Mouse (Mus musculus) limb, embryonic 12.5 days (tissue): ENCODE results near the gene Prom2. TPM values are rescaled to one million over a fixed set of nuclear protein-coding genes. Genes with fewer than 3 reads are reported as not detected.

Experiments
- ATAC-seq: fragments of 200-750 bp; cut with Nextera tagmentation; 2 replicates; pipeline ENCODE4 v1.8.0; 2017; ENCODE audit warnings: low read depth, moderate TSS enrichment; ENCODE audit not compliant: insufficient number of reproducible peaks, insufficient read depth, low FRiP score, low TSS enrichment
- H3K27ac ChIP-seq: fragments of 300-500 bp; sonication (generic); 2 replicates; pipeline ENCODE4 v1.5.1; 2016; ENCODE audit warnings: mild to moderate bottlenecking, moderate library complexity
- H3K27me3 ChIP-seq: fragments of 300-500 bp; sonication (generic); 2 replicates; pipeline ENCODE4 v1.6.1; 2016; ENCODE audit warnings: mild to moderate bottlenecking, moderate library complexity
- H3K36me3 ChIP-seq: fragments of 300-500 bp; sonication (generic); 2 replicates; pipeline ENCODE4 v1.6.1; 2016; ENCODE audit warnings: mild to moderate bottlenecking, moderate library complexity
- H3K4me1 ChIP-seq: fragments of 300-500 bp; sonication (generic); replicated peaks from 2 replicates; pipeline ENCODE4 v1.6.1; 2016
- H3K4me2 ChIP-seq: fragments of 300-500 bp; sonication (generic); 2 replicates; pipeline ENCODE4 v1.6.1; 2016; ENCODE audit warnings: mild to moderate bottlenecking, moderate library complexity
- H3K4me3 ChIP-seq: fragments of 300-500 bp; sonication (generic); replicated peaks from 2 replicates; pipeline ENCODE4 v1.5.1; 2016; ENCODE audit warnings: mild to moderate bottlenecking
- H3K9ac ChIP-seq: fragments of 300-500 bp; sonication (generic); replicated peaks from 2 replicates; pipeline ENCODE4 v1.6.1; 2016; ENCODE audit warnings: mild to moderate bottlenecking, moderate library complexity
- H3K9me3 ChIP-seq: fragments of 300-500 bp; sonication (generic); 2 replicates; pipeline ENCODE4 v1.6.1; 2016; ENCODE audit warnings: mild to moderate bottlenecking, moderate library complexity
- WGBS: fragments of 180-500 bp; shearing (Covaris S2); methylation state at CpG from one replicate; pipeline ENCODE4 v1.1.7; 2016; 5-methylcytosine and 5-hydroxymethylcytosine counted together
- polyA plus RNA-seq: library from polyadenylated mRNA; unstranded; fragments of >200 nt; fragmentation: Nextera tagmentation; extraction: Ambion mirVana; gene quantifications from 2 replicates; pipeline ENCODE4 v1.2.1, GENCODE M21; 2016

Gene Prom2
- polyA plus RNA-seq, 1 experiment from 2014 or later: 1.7 TPM

DNA sequence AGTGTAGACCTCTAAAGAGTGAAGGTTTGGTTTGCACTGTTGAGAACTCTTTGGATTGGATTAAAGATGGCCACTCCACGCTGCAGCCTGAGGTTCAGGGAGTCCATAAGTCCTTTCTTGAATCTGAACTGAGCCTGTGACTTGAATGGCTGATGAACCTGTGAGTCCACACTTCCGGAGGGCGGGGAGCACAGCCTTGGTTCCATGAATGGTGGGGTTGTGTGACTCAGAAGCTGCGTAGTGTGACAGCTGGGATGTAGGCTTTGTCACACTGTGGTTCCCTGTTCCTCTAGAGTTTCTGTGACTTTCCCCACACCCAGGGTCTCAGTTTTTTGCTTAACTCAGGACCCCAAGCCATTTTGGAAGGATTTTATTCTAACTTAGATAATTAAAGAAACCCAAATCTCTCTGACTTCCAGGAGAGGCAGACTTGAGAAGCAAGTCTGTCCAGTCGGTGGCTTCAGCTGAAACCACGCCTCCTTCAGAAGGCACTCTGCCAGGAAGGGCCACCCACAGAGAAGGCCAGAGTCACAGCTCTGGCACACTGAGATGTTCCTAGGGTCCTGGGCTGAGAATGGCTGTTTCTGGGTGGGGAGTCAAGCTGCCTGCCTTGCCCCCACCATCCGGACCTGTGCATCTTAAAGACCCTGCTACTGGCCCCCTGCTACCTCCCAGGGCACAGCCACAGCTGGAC is 33.2 kb downstream of the Prom2 start:
- WGBS: 64% methylated on average over 7 of the region's 7 CpGs
- H3K27ac ChIP-seq: no peak overlapping the region
- no peaks in the 10 kb centered on the region for H3K9me3 ChIP-seq
- no peak overlapping the region for H3K4me2 ChIP-seq
- peaks cover 21% of the 10 kb centered on the region; the same call in 1 of the 2 replicates for H3K27me3 ChIP-seq
- H3K36me3 ChIP-seq: no peaks in the 10 kb centered on the region
- H3K9ac ChIP-seq: no peak overlapping the region
- ATAC-seq: no peak
- H3K4me1 ChIP-seq: peaks cover 11% of the 10 kb centered on the region
- no peak overlapping the region for H3K4me3 ChIP-seq

DNA sequence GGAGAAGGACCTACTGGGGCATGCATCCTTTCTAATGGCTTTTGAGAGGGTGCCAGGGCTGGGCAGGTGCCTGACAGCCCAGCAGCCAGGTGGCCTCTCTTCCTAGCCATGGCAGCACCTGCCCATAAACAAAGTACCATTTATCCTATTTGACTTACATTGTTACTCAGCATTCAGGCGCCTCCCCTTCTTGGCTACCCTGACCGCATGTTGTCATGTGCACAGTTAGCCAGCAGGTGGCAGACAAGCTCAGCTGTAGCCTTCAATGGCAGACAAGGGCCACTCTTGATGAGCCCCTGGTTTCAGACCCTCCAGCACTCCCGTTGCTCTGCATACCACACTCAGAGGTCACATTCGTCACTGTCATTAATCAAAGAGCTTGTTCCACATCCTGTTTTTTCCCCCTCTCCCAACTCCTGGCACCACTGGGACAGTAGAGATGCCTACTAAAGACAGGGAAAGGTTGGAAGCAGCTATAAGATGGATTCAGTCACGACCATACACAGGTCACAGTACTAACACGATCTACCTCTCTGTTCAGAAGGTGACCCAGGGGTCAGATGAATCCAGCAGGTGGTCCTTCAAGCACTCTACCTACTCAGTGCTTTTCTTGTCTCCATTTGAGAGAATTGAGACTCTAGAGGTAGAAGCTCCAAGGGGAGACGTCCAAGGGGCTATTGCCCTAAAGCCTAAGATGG is 34.0 kb downstream of the Prom2 start:
- 0 out of 2 replicates have a peak, but pooled peaks have one; percentile 17 for ATAC-seq
- 30% methylated on average over 7 of the region's 7 CpGs for WGBS

DNA sequence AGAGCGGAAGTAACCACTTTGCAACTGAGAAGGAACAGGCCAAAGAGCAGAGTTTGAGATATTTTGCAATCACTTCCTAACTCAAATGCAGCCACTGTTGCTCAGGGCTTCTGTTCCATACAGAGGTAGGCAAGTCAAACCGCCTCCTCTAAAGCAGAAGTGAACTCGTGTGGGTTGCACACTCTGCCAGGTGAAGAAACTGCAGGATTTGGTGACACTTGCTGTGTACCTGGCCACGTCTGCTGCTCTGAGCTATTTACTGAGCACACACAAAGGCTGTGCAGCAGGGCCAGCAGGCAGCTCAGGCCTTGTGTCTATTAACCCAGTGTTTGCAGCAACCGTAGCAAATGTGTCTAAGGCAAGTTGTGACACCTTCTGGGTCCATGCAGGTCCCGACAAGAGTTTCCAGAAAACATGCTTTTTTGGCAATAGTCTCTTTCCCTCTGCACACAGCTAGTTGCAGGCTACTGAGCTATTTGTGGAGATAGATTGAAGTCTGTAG is 35.1 kb downstream of the Prom2 start:
- Histone ChIP-seq H3K36me3 (no peaks in the 10 kb centered on the region), H3K27me3 (peaks cover 32% of the 10 kb centered on the region; the same call in 1 of the 2 replicates), H3K9me3 (no peaks in the 10 kb centered on the region), H3K4me3 (no peak overlapping the region), H3K4me1 (peaks cover 5% of the 10 kb centered on the region), H3K4me2 (no peak overlapping the region), H3K27ac (no peak overlapping the region), H3K9ac (no peak overlapping the region)
- ATAC-seq: no peak
- 87% methylated on average over 6 of the region's 6 CpGs for WGBS

More for the DNA sequence above, 34.0 kb downstream of the Prom2 start:
- H3K27ac ChIP-seq: no peak overlapping the region
- H3K36me3 ChIP-seq: no peaks in the 10 kb centered on the region
- H3K9me3 ChIP-seq: no peaks in the 10 kb centered on the region
- no peak overlapping the region for H3K4me3 ChIP-seq
- peaks cover 25% of the 10 kb centered on the region; the same call in 1 of the 2 replicates for H3K27me3 ChIP-seq
- no peak overlapping the region for H3K4me2 ChIP-seq
- no peak overlapping the region for H3K9ac ChIP-seq
- H3K4me1 ChIP-seq: peaks cover 11% of the 10 kb centered on the region

DNA sequence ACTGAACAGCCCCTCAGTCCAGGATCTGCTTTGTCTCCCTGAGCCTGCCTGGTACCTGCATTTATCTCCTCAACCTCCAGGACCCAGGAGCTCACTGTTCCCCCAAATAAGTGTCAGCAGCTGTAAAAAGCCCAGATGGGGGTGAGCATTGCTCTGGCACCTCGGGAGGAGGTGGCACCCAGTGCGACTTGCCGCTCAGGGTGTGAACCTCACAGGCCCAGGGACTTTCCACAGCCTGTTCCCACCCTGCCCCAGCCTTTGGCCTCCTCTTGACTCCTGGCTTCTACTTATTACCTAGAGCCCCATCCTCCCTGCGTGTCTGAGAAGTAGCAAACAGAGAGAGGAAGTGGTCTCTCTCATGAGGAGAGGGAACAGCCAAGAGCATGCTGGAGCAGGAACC is 36.1 kb downstream of the Prom2 start:
- H3K36me3 ChIP-seq: no peaks in the 10 kb centered on the region
- H3K4me3 ChIP-seq: no peak overlapping the region
- no peak overlapping the region for H3K4me2 ChIP-seq
- no peak for ATAC-seq
- 43% methylated on average over 4 of the region's 4 CpGs for WGBS
- no peak overlapping the region for H3K9ac ChIP-seq
- no peaks in the 10 kb centered on the region for H3K9me3 ChIP-seq
- peaks cover 36% of the 10 kb centered on the region; the same call in 1 of the 2 replicates for H3K27me3 ChIP-seq
- H3K27ac ChIP-seq: no peak overlapping the region
- H3K4me1 ChIP-seq: no peaks in the 10 kb centered on the region

DNA sequence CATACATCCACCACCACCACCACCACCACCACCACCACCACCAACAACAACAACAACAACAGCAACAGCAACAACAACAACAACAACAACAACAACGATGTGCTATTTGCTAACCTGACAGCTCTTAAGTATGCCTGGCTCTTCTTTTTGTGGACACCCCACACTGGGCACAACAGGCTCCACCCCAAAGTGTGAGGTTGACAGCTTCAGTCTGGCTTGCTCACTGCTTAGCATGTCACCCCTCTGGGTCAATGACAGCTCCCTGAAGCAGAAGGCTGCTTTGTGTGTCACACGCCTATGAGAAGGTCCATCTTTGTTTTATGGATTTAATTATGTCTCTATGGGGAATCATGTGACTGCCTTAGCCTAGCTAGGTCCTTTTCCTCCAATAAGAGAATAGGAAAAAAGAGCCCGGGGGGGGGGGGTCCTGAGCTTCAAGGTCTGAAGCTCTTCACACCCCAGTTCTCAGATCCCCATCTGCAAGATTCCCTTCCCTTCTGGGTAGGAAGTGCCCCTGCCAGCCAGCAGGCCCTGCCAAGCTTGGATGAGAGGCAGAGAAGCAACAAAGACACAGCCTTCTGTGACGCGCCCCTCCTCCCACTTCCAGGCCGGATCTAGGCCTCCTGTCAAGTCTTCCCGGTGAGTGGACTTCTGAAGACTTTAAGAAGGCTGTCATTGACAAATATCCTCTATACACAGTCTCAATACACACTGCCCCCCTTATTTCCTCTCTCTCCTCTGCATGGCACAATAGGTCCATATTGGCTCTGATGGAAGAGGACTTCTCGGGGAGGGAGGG is 37.3 kb downstream of the Prom2 start:
- Histone ChIP-seq H3K36me3 (no peaks in the 10 kb centered on the region), H3K4me3 (no peak overlapping the region), H3K27me3 (peaks cover 43% of the 10 kb centered on the region; the same call in 1 of the 2 replicates), H3K4me1 (no peaks in the 10 kb centered on the region), H3K9ac (no peak overlapping the region), H3K9me3 (no peaks in the 10 kb centered on the region), H3K27ac (no peak overlapping the region), H3K4me2 (no peak overlapping the region)
- no peak for ATAC-seq
- 56% methylated on average over 8 of the region's 8 CpGs for WGBS

DNA sequence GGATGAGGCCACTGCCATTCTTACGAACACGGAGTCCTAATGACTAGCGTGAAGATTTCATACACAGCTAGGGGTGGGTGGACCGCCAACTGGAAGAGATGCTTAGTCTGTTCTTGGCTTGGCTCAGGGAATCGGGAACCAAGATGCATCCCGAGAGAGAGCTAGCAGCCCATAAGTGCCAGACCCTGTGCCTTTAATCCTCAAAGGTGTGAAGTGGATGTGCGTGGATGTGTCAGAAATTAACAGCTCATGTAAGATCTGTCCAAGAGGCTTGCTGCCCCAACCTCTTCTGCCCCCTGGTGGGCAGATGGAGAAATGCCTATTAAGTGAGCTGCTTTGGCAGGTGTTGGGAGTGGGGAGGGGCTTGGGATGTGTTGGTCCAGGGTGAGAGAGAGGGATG is 40.2 kb downstream of the Prom2 start:
- no peak overlapping the region for H3K4me2 ChIP-seq
- no peak overlapping the region for H3K9ac ChIP-seq
- 46% methylated on average over 7 of the region's 7 CpGs for WGBS
- no peaks in the 10 kb centered on the region for H3K4me1 ChIP-seq
- H3K9me3 ChIP-seq: no peaks in the 10 kb centered on the region
- H3K36me3 ChIP-seq: no peaks in the 10 kb centered on the region
- H3K27me3 ChIP-seq: peaks cover 43% of the 10 kb centered on the region; the same call in 1 of the 2 replicates
- H3K4me3 ChIP-seq: no peak overlapping the region
- no peak for ATAC-seq
- H3K27ac ChIP-seq: no peak overlapping the region

DNA sequence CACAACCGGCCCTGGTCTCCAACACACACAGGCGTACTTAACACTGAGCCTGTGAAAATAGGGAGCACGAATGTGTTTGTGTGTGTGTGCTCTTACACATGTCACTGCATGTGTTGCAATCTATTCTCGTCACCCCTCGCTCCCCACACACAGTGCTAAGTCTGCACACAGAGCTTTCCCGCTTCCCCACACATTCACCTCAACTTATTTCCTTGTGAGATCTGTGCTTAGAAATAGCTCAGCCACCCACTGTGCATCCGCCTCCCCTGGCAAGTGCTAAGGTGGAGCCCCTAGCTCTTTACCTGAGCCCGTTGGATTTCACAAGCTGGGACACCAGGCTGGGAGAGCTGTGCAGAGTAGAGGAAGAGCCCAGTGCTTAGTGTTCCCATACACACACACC is 42.5 kb downstream of the Prom2 start:
- WGBS: 77% methylated on average over 8 of the region's 8 CpGs

DNA sequence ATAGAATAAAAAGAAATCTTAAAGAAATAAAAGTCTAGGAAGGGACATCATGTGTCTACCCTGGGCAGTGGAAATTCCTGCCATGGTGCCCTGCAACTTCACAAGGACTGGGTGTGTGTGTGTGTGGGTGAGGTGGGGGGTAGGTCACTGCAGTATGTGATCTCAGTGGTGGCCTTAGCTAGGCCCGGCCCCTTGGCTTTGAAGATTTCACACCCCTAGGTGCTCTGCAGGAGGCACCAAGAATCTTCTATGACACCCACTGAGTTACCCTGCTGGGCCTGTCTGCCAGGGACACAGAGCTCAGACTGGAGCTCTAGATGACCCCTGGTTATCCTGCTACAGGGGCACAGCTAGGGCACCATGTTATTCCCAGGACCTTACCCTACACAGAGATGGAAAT is 44.9 kb downstream of the Prom2 start:
- H3K4me3 ChIP-seq: no peak overlapping the region
- no peaks in the 10 kb centered on the region for H3K9me3 ChIP-seq
- H3K27ac ChIP-seq: no peak overlapping the region
- H3K36me3 ChIP-seq: no peaks in the 10 kb centered on the region
- no peaks in the 10 kb centered on the region for H3K4me1 ChIP-seq
- H3K9ac ChIP-seq: no peak overlapping the region
- 25% methylated on average over 1 of the region's 1 CpGs for WGBS
- ATAC-seq: no peak
- H3K4me2 ChIP-seq: no peak overlapping the region
- H3K27me3 ChIP-seq: peaks cover 27% of the 10 kb centered on the region; the same call in 1 of the 2 replicates

More for the DNA sequence above, 42.5 kb downstream of the Prom2 start:
- Histone ChIP-seq H3K27ac (no peak overlapping the region), H3K9me3 (no peaks in the 10 kb centered on the region), H3K4me2 (no peak overlapping the region), H3K9ac (no peak overlapping the region; the same call in 1 of the 2 replicates), H3K4me3 (no peak overlapping the region), H3K27me3 (peaks cover 31% of the 10 kb centered on the region; the same call in 1 of the 2 replicates), H3K4me1 (no peaks in the 10 kb centered on the region), H3K36me3 (no peaks in the 10 kb centered on the region)
- no peak for ATAC-seq

DNA sequence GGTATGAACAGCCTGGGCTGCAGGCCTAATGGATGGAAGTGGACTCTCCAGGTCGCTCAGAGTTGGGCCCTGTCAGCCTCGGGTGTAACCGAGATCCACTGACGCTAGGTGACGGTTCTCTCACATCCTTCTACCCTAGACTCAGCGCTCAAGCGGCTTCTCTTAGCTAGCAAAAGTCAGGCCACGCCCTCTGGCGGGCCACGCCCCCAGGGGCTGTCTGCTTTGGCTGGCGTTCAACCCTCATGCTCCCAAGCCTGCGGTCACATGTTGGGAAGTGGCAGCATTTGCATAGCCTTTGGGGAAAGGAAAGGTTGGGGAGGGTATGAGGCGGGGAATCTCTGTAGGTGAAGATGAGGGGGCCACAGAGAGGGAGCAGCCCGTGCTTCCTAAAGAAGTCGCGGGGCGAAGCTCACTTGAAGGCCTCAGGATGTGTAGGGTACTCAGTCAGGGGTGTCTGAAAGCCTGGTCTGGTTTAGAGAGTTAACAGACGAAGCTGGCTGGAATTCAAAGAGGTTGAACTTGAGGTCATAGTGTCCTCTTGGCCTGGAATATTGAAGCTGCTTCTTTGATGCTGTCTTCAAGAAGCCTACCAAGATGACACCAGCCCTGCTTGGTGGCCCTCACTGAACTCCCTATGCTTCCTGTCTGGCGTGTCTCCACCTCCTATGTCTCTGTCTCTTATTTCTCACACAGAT is 56.6 kb downstream of the Prom2 start:
- Histone ChIP-seq H3K27ac (no peak overlapping the region), H3K27me3 (peaks cover 62% of the 10 kb centered on the region), H3K9ac (no peak overlapping the region; the same call in 1 of the 2 replicates), H3K4me1 (peaks cover 35% of the 10 kb centered on the region; the same call in 1 of the 2 replicates), H3K4me2 (peak overlapping the region; percentile 53), H3K36me3 (no peaks in the 10 kb centered on the region), H3K4me3 (peak overlapping the region; percentile 24), H3K9me3 (no peaks in the 10 kb centered on the region)
- 0 out of 2 replicates have a peak, but pooled peaks have one; percentile 37 for ATAC-seq
- 8% methylated on average over 19 of the region's 19 CpGs for WGBS

DNA sequence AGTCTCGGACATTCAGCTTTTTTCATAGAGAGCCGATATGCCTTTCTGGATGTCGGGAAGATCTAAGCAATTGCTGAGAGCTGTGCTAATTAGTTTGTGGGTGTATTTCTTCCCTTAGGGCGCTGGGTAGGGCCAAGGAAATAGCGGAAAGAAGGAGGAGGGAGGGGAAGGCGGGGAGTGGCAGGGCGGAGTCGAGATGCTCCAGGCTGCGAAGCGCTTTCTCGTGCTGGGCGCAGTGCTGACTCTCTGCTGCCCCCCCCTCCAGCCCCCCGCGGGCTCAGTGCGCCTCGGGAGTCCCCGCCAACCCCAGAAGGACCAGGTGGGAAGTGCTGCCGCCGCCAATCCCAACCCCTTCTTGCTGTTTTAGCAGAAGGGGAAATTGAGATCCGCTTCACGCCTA is 58.3 kb downstream of the Prom2 start:
- H3K36me3 ChIP-seq: no peaks in the 10 kb centered on the region
- no peak for ATAC-seq
- peak overlapping the region; percentile 96 for H3K4me2 ChIP-seq
- peaks cover 75% of the 10 kb centered on the region for H3K27me3 ChIP-seq
- H3K27ac ChIP-seq: no peak overlapping the region
- peaks cover 35% of the 10 kb centered on the region; the same call in 1 of the 2 replicates for H3K4me1 ChIP-seq
- H3K9ac ChIP-seq: no peak overlapping the region
- peak overlapping the region; percentile 60 for H3K4me3 ChIP-seq
- WGBS: 1% methylated on average over 20 of the region's 21 CpGs
- H3K9me3 ChIP-seq: no peaks in the 10 kb centered on the region
